Mouse (Mus musculus): Measurements from ENCODE around the gene Prpf3. TPM values are rescaled to one million over a fixed set of nuclear protein-coding genes. Genes with fewer than 3 reads are reported as not detected.
A peak's percentile ranks its signal among the peaks of the same experiment; 100 is the strongest.
"Not testable (repeated sequence)": the region's sequence is repeated elsewhere in the genome, so short reads cannot be mapped to it uniquely, and the experiment has no call there.

Gene Prpf3
- polyA plus RNA-seq, 1 experiment from 2014 or later: 32.2 TPM

- Histone ChIP-seq H3K4me1 (peaks cover 26% of the 10 kb centered on the region), H3K27ac (replicated peaks) (peak within 1 kb of the TSS; percentile 86), H3K27me3 (replicated peaks) (no peaks in the 10 kb centered on the region), H3K4me3 (replicated peaks) (peak within 1 kb of the TSS; percentile 70), H3K4me2 (peak within 1 kb of the TSS; percentile 78), H3K9ac (replicated peaks) (peak within 1 kb of the TSS; percentile 77), H3K36me3 (peaks cover 23% of the 10 kb centered on the region), H3K9me3 (replicated peaks) (no peaks in the 10 kb centered on the region)
- WGBS: under 1% methylated on average over 33 of the region's 33 CpGs
- ATAC-seq (ENCODE audit: low FRiP score): peak; percentile 96
These were observed 15.7 kb upstream of the Prpf3 start, which contains the start of gene Mrps21 for GRCm38 (mm10) chr3:95871392-95871867. Mrps21 (minus strand) TSS chr3:95871519.

GRCm38 (mm10) chr3:95870976-95871375, 15.3 kb upstream of the Prpf3 start:
- peak; percentile 48 for ATAC-seq (ENCODE audit: low FRiP score)
- WGBS: 8% methylated on average over 15 of the region's 15 CpGs
- Histone ChIP-seq H3K27me3 (replicated peaks) (no peaks in the 10 kb centered on the region), H3K4me2 (peak overlapping the region; percentile 78), H3K36me3 (peaks cover 26% of the 10 kb centered on the region), H3K9me3 (replicated peaks) (no peaks in the 10 kb centered on the region), H3K4me3 (replicated peaks) (peak overlapping the region; percentile 70), H3K27ac (replicated peaks) (peak overlapping the region; percentile 86), H3K9ac (replicated peaks) (peak overlapping the region; percentile 77), H3K4me1 (peaks cover 26% of the 10 kb centered on the region)

GRCm38 (mm10) chr3:95867408-95867807, 11.7 kb upstream of the Prpf3 start:
- Histone ChIP-seq H3K4me3 (replicated peaks) (no peak overlapping the region), H3K9ac (replicated peaks) (no peak overlapping the region), H3K27me3 (replicated peaks) (no peaks in the 10 kb centered on the region), H3K9me3 (replicated peaks) (no peaks in the 10 kb centered on the region), H3K4me1 (peaks cover 24% of the 10 kb centered on the region), H3K4me2 (no peak overlapping the region), H3K36me3 (peaks cover 49% of the 10 kb centered on the region), H3K27ac (replicated peaks) (no peak overlapping the region)
- ATAC-seq (ENCODE audit: low FRiP score): no peak
- WGBS: 98% methylated on average over 2 of the region's 2 CpGs

- 95% methylated on average over 5 of the region's 5 CpGs for WGBS
- Histone ChIP-seq H3K9me3 (replicated peaks) (no peaks in the 10 kb centered on the region), H3K4me3 (replicated peaks) (no peak overlapping the region), H3K9ac (replicated peaks) (no peak overlapping the region), H3K4me2 (no peak overlapping the region), H3K27ac (replicated peaks) (no peak overlapping the region), H3K36me3 (peaks cover 51% of the 10 kb centered on the region), H3K27me3 (replicated peaks) (no peaks in the 10 kb centered on the region), H3K4me1 (peaks cover 18% of the 10 kb centered on the region)
- no peak for ATAC-seq (ENCODE audit: low FRiP score)
These were observed 10.4 kb upstream of the Prpf3 start for GRCm38 (mm10) chr3:95866071-95866470.

GRCm38 (mm10) chr3:95865571-95865970, 9.9 kb upstream of the Prpf3 start:
- Histone ChIP-seq H3K4me3 (replicated peaks) (no peak overlapping the region), H3K36me3 (peaks cover 51% of the 10 kb centered on the region), H3K27me3 (replicated peaks) (no peaks in the 10 kb centered on the region), H3K4me1 (peaks cover 14% of the 10 kb centered on the region), H3K9ac (replicated peaks) (no peak overlapping the region), H3K4me2 (no peak overlapping the region), H3K27ac (replicated peaks) (no peak overlapping the region), H3K9me3 (replicated peaks) (no peaks in the 10 kb centered on the region)
- ATAC-seq (ENCODE audit: low FRiP score): no peak
- 94% methylated on average over 20 of the region's 20 CpGs for WGBS

- WGBS: 93% methylated on average over 5 of the region's 5 CpGs
These were observed 9.4 kb upstream of the Prpf3 start for GRCm38 (mm10) chr3:95865050-95865449.

GRCm38 (mm10) chr3:95863578-95863977, 7.9 kb upstream of the Prpf3 start:
- H3K4me2 ChIP-seq: no peak overlapping the region

More at GRCm38 (mm10) chr3:95865050-95865449, 9.4 kb upstream of the Prpf3 start:
- Histone ChIP-seq H3K9me3 (replicated peaks) (no peaks in the 10 kb centered on the region), H3K36me3 (peaks cover 50% of the 10 kb centered on the region), H3K4me2 (no peak overlapping the region), H3K4me3 (replicated peaks) (no peak overlapping the region), H3K27me3 (replicated peaks) (no peaks in the 10 kb centered on the region), H3K27ac (replicated peaks) (no peak overlapping the region), H3K4me1 (peaks cover 9% of the 10 kb centered on the region; the same call in 1 of the 2 replicates), H3K9ac (replicated peaks) (no peak overlapping the region)
- no peak for ATAC-seq (ENCODE audit: low FRiP score)

GRCm38 (mm10) chr3:95861796-95862195, 6.1 kb upstream of the Prpf3 start:
- no peak overlapping the region for H3K4me3 ChIP-seq (replicated peaks)
- no peaks in the 10 kb centered on the region for H3K27me3 ChIP-seq (replicated peaks)
- no peaks in the 10 kb centered on the region for H3K4me1 ChIP-seq
- WGBS: 33% methylated on average over 2 of the region's 2 CpGs
- peak; percentile 21; the same call in 1 of the 2 replicates for ATAC-seq (ENCODE audit: low FRiP score)
- H3K27ac ChIP-seq (replicated peaks): no peak overlapping the region
- no peak overlapping the region for H3K4me2 ChIP-seq
- H3K36me3 ChIP-seq: peaks cover 28% of the 10 kb centered on the region
- no peak overlapping the region for H3K9ac ChIP-seq (replicated peaks)
- H3K9me3 ChIP-seq (replicated peaks): no peaks in the 10 kb centered on the region

More at GRCm38 (mm10) chr3:95863578-95863977, 7.9 kb upstream of the Prpf3 start:
- 77% methylated on average over 7 of the region's 7 CpGs for WGBS
- Histone ChIP-seq H3K27me3 (replicated peaks) (no peaks in the 10 kb centered on the region), H3K36me3 (peaks cover 37% of the 10 kb centered on the region), H3K4me1 (no peaks in the 10 kb centered on the region), H3K4me3 (replicated peaks) (no peak overlapping the region), H3K27ac (replicated peaks) (no peak overlapping the region), H3K9ac (replicated peaks) (no peak overlapping the region), H3K9me3 (replicated peaks) (no peaks in the 10 kb centered on the region)
- ATAC-seq (ENCODE audit: low FRiP score): no peak

GRCm38 (mm10) chr3:95861216-95861615, 5.5 kb upstream of the Prpf3 start:
- H3K9ac ChIP-seq (replicated peaks): no peak overlapping the region
- H3K36me3 ChIP-seq: peaks cover 28% of the 10 kb centered on the region
- H3K27ac ChIP-seq (replicated peaks): no peak overlapping the region
- H3K27me3 ChIP-seq (replicated peaks): no peaks in the 10 kb centered on the region
- H3K9me3 ChIP-seq (replicated peaks): no peaks in the 10 kb centered on the region
- no peak for ATAC-seq (ENCODE audit: low FRiP score)
- H3K4me3 ChIP-seq (replicated peaks): no peak overlapping the region
- 78% methylated on average over 10 of the region's 10 CpGs for WGBS
- H3K4me1 ChIP-seq: peaks cover under 1% of the 10 kb centered on the region; the same call in 1 of the 2 replicates
- H3K4me2 ChIP-seq: no peak overlapping the region

GRCm38 (mm10) chr3:95860323-95860722, 4.6 kb upstream of the Prpf3 start:
- WGBS: 90% methylated on average over 3 of the region's 3 CpGs
- ATAC-seq (ENCODE audit: low FRiP score): no peak

GRCm38 (mm10) chr3:95858278-95858677, 2.6 kb upstream of the Prpf3 start:
- Histone ChIP-seq H3K4me1 (peaks cover 11% of the 10 kb centered on the region), H3K36me3 (peaks cover 10% of the 10 kb centered on the region)
- not testable (repeated sequence) for ATAC-seq (ENCODE audit: low FRiP score); H3K4me2 ChIP-seq; H3K27ac ChIP-seq (replicated peaks); H3K9ac ChIP-seq (replicated peaks); H3K9me3 ChIP-seq (replicated peaks); H3K27me3 ChIP-seq (replicated peaks); H3K4me3 ChIP-seq (replicated peaks)
- WGBS: 82% methylated on average over 3 of the region's 3 CpGs

More at GRCm38 (mm10) chr3:95860323-95860722, 4.6 kb upstream of the Prpf3 start:
- Histone ChIP-seq H3K9me3 (replicated peaks) (no peaks in the 10 kb centered on the region), H3K9ac (replicated peaks) (no peak overlapping the region), H3K4me1 (peaks cover 3% of the 10 kb centered on the region; the same call in 1 of the 2 replicates), H3K4me2 (no peak overlapping the region), H3K36me3 (peaks cover 21% of the 10 kb centered on the region), H3K4me3 (replicated peaks) (no peak overlapping the region), H3K27me3 (replicated peaks) (no peaks in the 10 kb centered on the region), H3K27ac (replicated peaks) (no peak overlapping the region)

GRCm38 (mm10) chr3:95857050-95857449, 1.4 kb upstream of the Prpf3 start:
- not testable (repeated sequence) for ATAC-seq (ENCODE audit: low FRiP score); H3K4me2 ChIP-seq; H3K9ac ChIP-seq (replicated peaks); H3K27ac ChIP-seq (replicated peaks); H3K9me3 ChIP-seq (replicated peaks); H3K4me3 ChIP-seq (replicated peaks); H3K27me3 ChIP-seq (replicated peaks)
- peaks cover 16% of the 10 kb centered on the region for H3K36me3 ChIP-seq
- H3K4me1 ChIP-seq: peaks cover 11% of the 10 kb centered on the region
- WGBS: 88% methylated on average over 1 of the region's 1 CpGs

All from neural tube, embryonic 15.5 days (tissue).